Mouse (Mus musculus) brain, embryonic 14.5 days (tissue): Measurements from ENCODE around the gene Hmga2. TPM values are rescaled to one million over a fixed set of nuclear protein-coding genes. Genes with fewer than 3 reads are reported as not detected.
A peak's percentile ranks its signal among the peaks of the same experiment; 100 is the strongest.

Source experiments
- DNase-seq: peaks from one replicate; pipeline ENCODE4 v3.0.0-alpha.2; 2011; ENCODE audit warnings: low read depth
- CTCF ChIP-seq: fragments of 200-500 bp; IDR thresholded peaks from 2 replicates; pipeline ENCODE4 v1.5.1; 2012; ENCODE audit warnings: inconsistent platforms, mild to moderate bottlenecking, moderate library complexity, borderline replicate concordance; ENCODE audit not compliant: insufficient read depth, insufficient read length; ENCODE audit errors: extremely low read depth
- POLR2A ChIP-seq: fragments of 200-500 bp; IDR thresholded peaks from 2 replicates; pipeline ENCODE4 v1.6.1; 2012; ENCODE audit warnings: mild to moderate bottlenecking, inconsistent platforms, borderline replicate concordance; ENCODE audit not compliant: poor library complexity, insufficient read depth, insufficient read length, severe bottlenecking; ENCODE audit errors: extremely low read depth
- polyA plus RNA-seq: library from polyadenylated mRNA; depleted of rRNA; stranded (reverse); fragments of >200 nt; gene quantifications from 2 replicates; pipeline ENCODE4 v1.2.3, GENCODE M21; 2012

The Hmga2 gene
- polyA plus RNA-seq, 1 experiment = 8.1 TPM

DNA sequence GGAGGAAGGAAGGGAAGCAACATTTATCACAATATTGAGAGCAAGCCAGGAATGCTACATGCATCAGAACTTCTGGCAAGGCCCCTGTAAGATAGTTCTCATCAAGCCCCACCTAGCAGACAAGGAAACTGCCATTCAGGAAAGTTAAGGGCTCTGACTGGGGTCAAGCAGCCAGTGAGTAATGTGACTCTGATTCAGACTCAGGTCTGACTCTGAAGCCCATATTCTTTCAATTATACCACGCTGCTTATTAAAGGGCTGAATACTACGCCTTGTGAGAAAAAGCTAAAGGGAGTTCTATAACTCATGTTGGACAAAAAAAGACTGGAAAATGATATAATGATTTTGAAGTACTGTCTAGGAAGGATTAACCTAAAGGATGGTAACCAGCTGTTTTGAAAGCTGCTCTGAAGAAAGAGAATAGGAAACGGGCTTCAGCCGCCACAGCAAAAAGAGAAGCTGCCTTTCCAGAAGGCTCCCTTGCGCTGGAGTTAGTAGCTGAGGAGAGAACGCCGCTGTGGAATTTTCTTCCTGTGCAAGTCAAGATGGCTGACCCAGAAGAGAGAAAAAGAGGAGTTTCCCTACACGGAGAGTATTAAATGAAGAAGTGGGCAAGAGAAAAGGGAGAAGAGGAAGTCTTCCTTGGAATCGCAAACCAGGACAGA is 76.3 kb downstream of the Hmga2 start:
- TF ChIP-seq POLR2A = no peak
- TF ChIP-seq CTCF = no peak
- DNase-seq = no peak

DNA sequence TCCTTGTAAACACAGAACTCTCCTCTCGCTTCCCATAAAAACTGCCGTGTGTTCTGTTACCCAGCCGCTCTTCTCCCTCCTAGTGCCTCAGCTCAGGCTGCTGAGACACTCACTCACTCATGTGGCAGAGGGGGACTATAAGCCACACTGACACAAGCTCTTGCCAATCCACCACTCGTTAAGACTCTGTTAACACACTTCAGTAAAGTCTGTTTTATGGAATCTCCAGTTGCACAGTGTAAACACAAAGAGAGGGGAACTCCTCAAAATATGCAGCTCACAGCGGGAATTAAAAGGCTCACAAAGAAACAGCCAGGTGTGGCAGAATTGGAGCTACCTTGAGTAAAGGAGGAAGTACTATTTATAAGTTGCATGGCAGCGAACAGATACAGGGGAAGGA is 77.5 kb downstream of the Hmga2 start:
- TF ChIP-seq POLR2A = no peak
- TF ChIP-seq CTCF = no peak
- DNase-seq = no peak

- TF ChIP-seq POLR2A (no peak), CTCF (no peak)
- no peak for DNase-seq
Observed at GRCm38 (mm10) chr10:120397211-120397631, 79.0 kb downstream of the Hmga2 start.

DNA sequence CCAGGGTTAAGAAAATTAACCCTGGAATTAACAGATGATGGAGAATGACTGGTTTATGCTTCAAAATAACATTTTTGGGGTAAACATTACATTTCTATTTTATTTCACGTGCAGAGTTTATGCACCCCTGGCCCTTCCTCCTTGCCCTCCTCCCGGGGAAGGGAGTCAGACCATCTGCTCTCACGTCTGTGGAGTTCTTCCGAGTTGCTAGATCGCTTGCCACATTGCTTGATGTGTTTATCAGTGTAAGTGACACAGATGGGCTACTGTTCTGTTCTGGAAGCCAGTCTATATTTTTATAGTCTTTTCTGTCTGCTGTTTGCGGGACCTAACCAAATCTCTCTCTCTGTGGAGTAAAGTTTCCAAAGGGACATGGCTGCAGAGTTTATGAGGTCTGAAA is 80.7 kb downstream of the Hmga2 start:
- no peak for TF ChIP-seq POLR2A
- TF ChIP-seq CTCF = no peak
- DNase-seq = peak; percentile 71

- TF ChIP-seq CTCF (no peak), POLR2A (no peak)
- no peak for DNase-seq
Observed at GRCm38 (mm10) chr10:120394740-120395139, 81.5 kb downstream of the Hmga2 start.

- DNase-seq = no peak
- peak; percentile 6; the same call in 1 of the 2 replicates for TF ChIP-seq CTCF
- TF ChIP-seq POLR2A = no peak
Observed at GRCm38 (mm10) chr10:120391971-120392716, 84.1 kb downstream of the Hmga2 start.

DNA sequence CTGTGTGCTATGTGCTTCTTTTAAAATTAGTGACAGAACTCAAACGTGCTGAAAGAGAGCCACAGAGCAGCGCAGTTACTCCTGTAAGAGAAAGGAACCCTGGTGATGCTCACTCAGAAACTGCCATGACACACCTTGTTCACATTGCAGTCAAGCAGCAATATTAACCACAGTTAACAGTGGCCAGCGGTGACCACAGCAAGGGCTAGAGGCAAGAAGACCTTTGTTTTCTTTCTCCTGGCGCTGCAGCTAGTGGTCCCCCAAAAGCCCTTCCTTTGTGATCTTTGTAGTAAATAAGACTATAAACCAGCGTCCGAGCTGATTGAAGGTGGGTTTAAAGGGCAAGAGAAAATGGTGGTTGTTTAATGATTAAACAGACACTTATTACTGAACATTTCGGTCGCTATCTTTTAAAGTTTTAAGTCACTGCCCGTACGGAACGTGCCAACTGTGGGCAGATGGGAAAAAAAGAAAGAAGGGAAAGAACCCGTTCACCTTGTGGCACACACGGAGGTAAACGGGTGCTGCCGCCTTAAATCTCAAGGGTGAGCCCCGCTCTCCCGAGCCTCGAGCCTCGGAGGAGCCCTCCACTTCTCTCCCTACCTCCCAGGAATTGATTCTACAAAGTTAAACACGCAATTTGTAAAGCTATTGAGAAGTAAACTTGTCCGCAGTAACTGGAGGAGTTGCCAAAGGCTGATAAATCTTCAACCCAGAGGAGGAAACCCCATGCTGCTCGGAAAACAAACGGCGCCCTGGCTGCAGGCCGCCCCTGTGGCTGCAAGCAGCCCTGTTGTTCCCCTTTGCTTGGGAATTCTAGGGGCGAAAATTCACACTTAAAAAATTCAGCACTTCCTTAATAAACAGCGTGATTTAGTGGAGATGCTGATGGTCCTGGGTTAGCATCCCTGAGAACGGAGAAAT is 85.1 kb downstream of the Hmga2 start:
- DNase-seq = no peak
- no peak for TF ChIP-seq CTCF
- TF ChIP-seq POLR2A = no peak

- DNase-seq = no peak
- no peak for TF ChIP-seq POLR2A
- TF ChIP-seq CTCF = no peak
Observed at GRCm38 (mm10) chr10:120389707-120390106, 86.6 kb downstream of the Hmga2 start.

DNA sequence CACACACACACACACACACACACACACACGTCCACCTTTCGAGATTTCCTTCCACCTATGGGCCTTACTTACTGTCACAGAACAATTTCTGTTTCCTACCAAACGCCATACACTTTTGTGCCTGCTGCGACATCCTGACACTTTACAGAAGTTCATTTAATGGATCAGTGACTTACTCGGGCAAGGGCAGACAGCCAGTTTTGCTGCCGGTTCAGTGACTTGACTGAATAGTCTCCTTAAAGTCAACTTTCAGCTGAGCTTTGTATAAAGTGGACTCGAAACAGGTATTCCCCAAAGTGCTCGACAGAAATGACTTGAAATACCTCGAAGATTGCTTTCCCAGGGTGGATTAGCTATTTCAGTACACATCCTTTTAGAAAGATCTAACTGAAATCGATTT is 87.3 kb downstream of the Hmga2 start:
- TF ChIP-seq POLR2A (no peak), CTCF (no peak)
- DNase-seq = peak; percentile 61

GRCm38 (mm10) chr10:120388400-120388871 is 87.8 kb downstream of the Hmga2 start:
- DNase-seq = no peak

GRCm38 (mm10) chr10:120387105-120387504 is 89.2 kb downstream of the Hmga2 start:
- peak; percentile 91 for DNase-seq
- TF ChIP-seq CTCF (no peak), POLR2A (no peak)

More at GRCm38 (mm10) chr10:120388400-120388871, 87.8 kb downstream of the Hmga2 start:
- TF ChIP-seq CTCF = no peak
- no peak for TF ChIP-seq POLR2A

GRCm38 (mm10) chr10:120384797-120385600 is 91.3 kb downstream of the Hmga2 start:
- TF ChIP-seq POLR2A (no peak), CTCF (no peak)
- DNase-seq = no peak
